Mouse (Mus musculus) heart, postnatal 0 days (tissue): ENCODE data around the gene Nav2.

Experiments used
- CTCF ChIP-seq: IDR thresholded peaks from 2 replicates; pipeline ENCODE4 v1.5.1; 2016; ENCODE audit warnings: antibody characterized with exemption, control low read depth, low read depth
- EP300 ChIP-seq: IDR thresholded peaks from 2 replicates; pipeline ENCODE4 v1.6.1; 2016; ENCODE audit warnings: antibody characterized with exemption, low read depth

DNA sequence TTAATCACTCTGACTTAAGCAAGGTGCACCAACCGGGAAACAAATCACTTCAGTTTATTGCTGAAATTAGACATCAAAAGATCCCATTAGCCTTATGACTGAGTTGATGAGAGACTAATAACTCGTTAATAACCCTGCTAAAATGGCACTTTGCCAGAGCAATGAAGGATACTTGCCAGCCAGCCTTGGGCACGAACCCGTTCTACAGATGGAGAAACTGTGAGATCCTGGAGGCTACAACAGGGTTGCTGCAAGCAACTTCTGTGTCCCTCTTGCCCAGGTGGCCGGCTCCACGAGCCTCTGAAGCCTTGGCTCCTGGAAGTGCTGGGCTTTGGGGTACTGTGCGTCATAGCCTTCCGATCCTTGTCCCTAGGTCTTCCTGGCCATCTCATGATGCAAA, 681.1 kb downstream of the Nav2 start:
- TF ChIP-seq CTCF (no peak), EP300 (no peak)
